Mouse (Mus musculus) brain, adult 2 months (tissue): ENCODE data around the gene Pkm.

Source experiments
- DNase-seq: peaks from one replicate; pipeline ENCODE4 v3.0.0; 2011; ENCODE audit warnings: low read depth, low spot score

Pkm gene

GRCm38 (mm10) chr9:59666016-59666415 is 9.8 kb downstream of the Pkm start:
- no peak for DNase-seq

- DNase-seq = no peak
Measured at GRCm38 (mm10) chr9:59666813-59667212, 10.6 kb downstream of the Pkm start.

GRCm38 (mm10) chr9:59667250-59667649 is 11.1 kb downstream of the Pkm start:
- peak; percentile 86 for DNase-seq

GRCm38 (mm10) chr9:59667904-59668303 is 11.7 kb downstream of the Pkm start:
- DNase-seq = no peak

- no peak for DNase-seq
Measured at GRCm38 (mm10) chr9:59668473-59668872, 12.3 kb downstream of the Pkm start.

GRCm38 (mm10) chr9:59669172-59669571 is 13.0 kb downstream of the Pkm start:
- no peak for DNase-seq

- peak; percentile 84 for DNase-seq
Measured at GRCm38 (mm10) chr9:59672195-59672894, 16.2 kb downstream of the Pkm start.

- DNase-seq = no peak
Measured at GRCm38 (mm10) chr9:59673427-59673826, 17.3 kb downstream of the Pkm start.

GRCm38 (mm10) chr9:59675598-59675997 is 19.4 kb downstream of the Pkm start:
- DNase-seq = peak; percentile 71

GRCm38 (mm10) chr9:59678313-59678712 is 22.1 kb downstream of the Pkm start:
- peak; percentile 79 for DNase-seq

GRCm38 (mm10) chr9:59679678-59680533 is 23.7 kb downstream of the Pkm start, which contains the start of gene Gramd2:
Gene Gramd2, plus strand, starts transcription at chr9:59680144.
- peak; percentile 90 for DNase-seq

- DNase-seq = no peak
Measured at GRCm38 (mm10) chr9:59680534-59680875, 24.3 kb downstream of the Pkm start.

GRCm38 (mm10) chr9:59684020-59684419 is 27.9 kb downstream of the Pkm start:
- DNase-seq = no peak

- DNase-seq = peak; percentile 94
Measured at GRCm38 (mm10) chr9:59687416-59688046, 31.4 kb downstream of the Pkm start.

- peak; percentile 90 for DNase-seq
Measured at GRCm38 (mm10) chr9:59691635-59692094, 35.5 kb downstream of the Pkm start.

GRCm38 (mm10) chr9:59692145-59692544 is 36.0 kb downstream of the Pkm start:
- peak; percentile 82 for DNase-seq

- no peak for DNase-seq
Measured at GRCm38 (mm10) chr9:59694571-59695450, 38.6 kb downstream of the Pkm start.

GRCm38 (mm10) chr9:59695451-59695813 is 39.3 kb downstream of the Pkm start:
- peak; percentile 43 for DNase-seq

- no peak for DNase-seq
Measured at GRCm38 (mm10) chr9:59696381-59696780, 40.2 kb downstream of the Pkm start.

GRCm38 (mm10) chr9:59701094-59701493 is 44.9 kb downstream of the Pkm start:
- no peak for DNase-seq

GRCm38 (mm10) chr9:59703099-59703498 is 46.9 kb downstream of the Pkm start:
- DNase-seq = no peak
